Mouse (Mus musculus) neural tube, embryonic 14.5 days (tissue): ENCODE data around the gene Atp2c1. TPM values are rescaled to one million over a fixed set of nuclear protein-coding genes. Genes with fewer than 3 reads are reported as not detected.

Experiments used
- ATAC-seq: fragments of 200-750 bp; cut with Nextera tagmentation; 2 replicates; pipeline ENCODE4 v1.8.0; 2017; ENCODE audit warnings: low read depth, mild to moderate bottlenecking, moderate TSS enrichment, moderate library complexity
- H3K27ac ChIP-seq: fragments of 300-500 bp; sonication (generic); 2 replicates; pipeline ENCODE4 v1.5.1; 2014; ENCODE audit warnings: low read depth, mild to moderate bottlenecking, control low read depth, low read length, moderate library complexity, mixed read lengths
- H3K27me3 ChIP-seq: fragments of 300-500 bp; sonication (generic); 2 replicates; pipeline ENCODE4 v1.6.1; 2014; ENCODE audit warnings: low read length; ENCODE audit not compliant: control insufficient read depth, insufficient read depth
- H3K36me3 ChIP-seq: fragments of 300-500 bp; sonication (generic); 2 replicates; pipeline ENCODE4 v1.6.1; 2014; ENCODE audit warnings: low read length, mixed read lengths; ENCODE audit not compliant: control insufficient read depth, insufficient read depth
- H3K4me1 ChIP-seq: fragments of 300-500 bp; sonication (generic); 2 replicates; pipeline ENCODE4 v1.6.1; 2014; ENCODE audit warnings: low read length; ENCODE audit not compliant: control insufficient read depth, insufficient read depth
- H3K4me2 ChIP-seq: fragments of 300-500 bp; sonication (generic); 2 replicates; pipeline ENCODE4 v1.6.1; 2014; ENCODE audit warnings: mild to moderate bottlenecking, low read depth, low read length, control low read depth
- H3K4me3 ChIP-seq: fragments of 300-500 bp; sonication (generic); 2 replicates; pipeline ENCODE4 v1.5.1; 2014; ENCODE audit warnings: low read depth, low read length, control low read depth, mixed read lengths
- H3K9ac ChIP-seq: fragments of 300-500 bp; sonication (generic); replicated peaks from 2 replicates; pipeline ENCODE4 v1.6.1; 2014; ENCODE audit warnings: low read depth, mild to moderate bottlenecking, control low read depth, low read length, mixed read lengths
- H3K9me3 ChIP-seq: fragments of 300-500 bp; sonication (generic); 2 replicates; pipeline ENCODE4 v1.6.1; 2016; ENCODE audit warnings: low read length; ENCODE audit not compliant: control insufficient read depth
- WGBS: fragments of 180-500 bp; shearing (Covaris S2); extraction: QIAGEN DNeasy Blood & Tissue Kit; methylation state at CpG from one replicate; pipeline ENCODE4 v1.1.7; 2014; 5-methylcytosine and 5-hydroxymethylcytosine counted together
- polyA plus RNA-seq: library from polyadenylated mRNA; unstranded; fragments of >200 nt; fragmentation: Nextera tagmentation; extraction: Ambion mirVana; gene quantifications from 2 replicates; pipeline ENCODE4 v1.2.1, GENCODE M21; 2014

Gene Atp2c1
- polyA plus RNA-seq, 1 experiment from 2014 or later: 95.7 TPM

DNA sequence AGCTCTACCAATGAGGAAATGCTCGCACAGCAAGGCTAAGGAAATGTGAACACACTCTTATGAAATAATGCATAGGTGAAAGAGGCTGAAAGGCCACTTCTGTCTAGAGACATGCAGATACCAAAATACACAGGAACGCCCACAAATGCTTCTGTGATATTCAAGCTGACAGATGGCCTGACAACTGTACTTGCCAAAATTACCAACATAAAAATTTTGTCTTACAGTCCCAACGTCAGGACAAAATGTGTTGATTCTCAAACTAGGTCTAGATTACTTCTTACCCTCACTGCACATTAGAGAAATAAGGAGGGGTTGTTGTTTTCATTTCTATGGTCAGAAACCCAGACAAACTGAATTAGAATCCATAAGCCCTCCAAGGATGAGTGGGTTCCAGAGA lies 51.0 kb downstream of the Atp2c1 start:
- no peaks in the 10 kb centered on the region for H3K9me3 ChIP-seq
- H3K4me1 ChIP-seq: no peaks in the 10 kb centered on the region
- H3K4me2 ChIP-seq: no peak overlapping the region
- 85% methylated on average over 3 of the region's 3 CpGs for WGBS
- H3K27me3 ChIP-seq: no peaks in the 10 kb centered on the region
- H3K4me3 ChIP-seq: no peak overlapping the region
- H3K27ac ChIP-seq: no peak overlapping the region
- no peaks in the 10 kb centered on the region for H3K36me3 ChIP-seq
- no peak for ATAC-seq
- no peak overlapping the region for H3K9ac ChIP-seq

DNA sequence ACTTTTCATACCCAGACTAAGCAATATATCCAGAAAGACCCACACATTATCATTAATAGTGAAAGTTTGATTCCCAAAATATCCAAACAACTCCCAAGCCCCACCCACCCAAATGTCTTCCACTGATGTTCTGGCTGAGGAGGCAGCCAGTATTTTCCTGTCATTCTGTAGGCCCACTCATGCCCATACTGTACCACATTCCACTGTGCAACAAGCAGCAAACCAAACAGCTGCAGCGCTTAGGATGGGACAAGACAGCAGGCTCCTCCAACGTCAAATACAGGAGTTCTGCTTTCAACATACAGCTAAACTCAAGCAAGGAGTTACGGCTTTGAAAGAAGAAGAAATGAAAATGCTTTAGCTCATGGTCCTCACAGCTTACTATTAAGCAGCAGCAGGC lies 52.2 kb downstream of the Atp2c1 start:
- H3K9ac ChIP-seq: no peak overlapping the region
- ATAC-seq: no peak
- no peaks in the 10 kb centered on the region for H3K4me1 ChIP-seq
- no peak overlapping the region for H3K4me3 ChIP-seq
- no peak overlapping the region for H3K4me2 ChIP-seq
- no peaks in the 10 kb centered on the region for H3K27me3 ChIP-seq
- H3K36me3 ChIP-seq: no peaks in the 10 kb centered on the region
- 89% methylated on average over 3 of the region's 3 CpGs for WGBS
- H3K27ac ChIP-seq: no peak overlapping the region
- no peaks in the 10 kb centered on the region for H3K9me3 ChIP-seq

DNA sequence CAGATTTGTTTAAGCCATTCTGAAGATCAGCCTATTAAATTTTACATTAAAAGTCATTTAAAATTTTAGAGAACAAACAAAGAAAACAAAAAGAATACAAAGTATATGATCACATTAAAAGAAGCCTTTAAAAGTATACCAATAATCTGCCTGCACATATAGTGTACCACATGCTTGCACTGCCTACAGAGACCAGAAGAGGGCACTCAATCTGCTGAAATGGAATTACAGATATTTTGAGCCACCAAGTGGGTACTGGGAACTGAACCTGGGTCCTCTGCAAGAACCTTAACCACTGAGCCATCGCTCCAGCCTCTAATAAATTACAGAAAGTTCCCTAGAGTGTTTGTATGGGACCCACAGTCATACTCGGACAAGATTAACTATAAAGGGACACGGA lies 59.3 kb downstream of the Atp2c1 start:
- Histone ChIP-seq H3K4me3 (no peak overlapping the region), H3K4me2 (no peak overlapping the region), H3K4me1 (no peaks in the 10 kb centered on the region), H3K36me3 (peaks cover 20% of the 10 kb centered on the region; the same call in 1 of the 2 replicates), H3K27ac (no peak overlapping the region), H3K9me3 (no peaks in the 10 kb centered on the region), H3K27me3 (no peaks in the 10 kb centered on the region), H3K9ac (no peak overlapping the region)
- no peak for ATAC-seq
- 98% methylated on average over 3 of the region's 3 CpGs for WGBS

DNA sequence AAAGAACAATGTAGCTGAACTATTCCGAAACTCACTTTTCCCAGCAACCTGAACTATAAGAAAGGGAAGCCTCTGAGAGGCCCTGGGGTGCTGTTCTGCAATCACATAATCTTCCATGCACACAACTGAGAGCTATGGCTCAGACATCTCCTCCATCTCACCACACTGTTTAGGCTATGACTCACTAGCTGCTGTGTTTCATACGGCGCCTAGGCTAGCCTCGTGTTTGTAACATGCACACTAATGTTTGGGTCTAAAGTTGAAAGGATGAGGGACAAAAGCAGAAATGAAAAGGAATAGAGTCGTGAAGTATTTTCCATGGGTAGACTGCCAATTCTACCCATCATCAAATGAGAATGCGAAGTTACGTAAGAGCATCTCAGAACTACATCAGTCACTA lies 65.6 kb downstream of the Atp2c1 start:
- H3K27me3 ChIP-seq: no peaks in the 10 kb centered on the region
- no peak overlapping the region for H3K4me2 ChIP-seq
- H3K4me3 ChIP-seq: no peak overlapping the region
- H3K9me3 ChIP-seq: no peaks in the 10 kb centered on the region
- WGBS: 97% methylated on average over 7 of the region's 7 CpGs
- no peak overlapping the region for H3K9ac ChIP-seq
- H3K4me1 ChIP-seq: no peaks in the 10 kb centered on the region
- no peak for ATAC-seq
- H3K27ac ChIP-seq: no peak overlapping the region
- peaks cover 29% of the 10 kb centered on the region; the same call in 1 of the 2 replicates for H3K36me3 ChIP-seq

- no peaks in the 10 kb centered on the region for H3K27me3 ChIP-seq
- H3K4me1 ChIP-seq: no peaks in the 10 kb centered on the region
- no peak overlapping the region for H3K9ac ChIP-seq
- no peak overlapping the region for H3K4me2 ChIP-seq
- no peak overlapping the region for H3K27ac ChIP-seq
- no peaks in the 10 kb centered on the region for H3K9me3 ChIP-seq
- peaks cover 25% of the 10 kb centered on the region; the same call in 1 of the 2 replicates for H3K36me3 ChIP-seq
- no peak overlapping the region for H3K4me3 ChIP-seq
- no peak for ATAC-seq
- 90% methylated on average over 13 of the region's 13 CpGs for WGBS
Measured at GRCm38 (mm10) chr9:105459032-105459431, 68.1 kb downstream of the Atp2c1 start.

DNA sequence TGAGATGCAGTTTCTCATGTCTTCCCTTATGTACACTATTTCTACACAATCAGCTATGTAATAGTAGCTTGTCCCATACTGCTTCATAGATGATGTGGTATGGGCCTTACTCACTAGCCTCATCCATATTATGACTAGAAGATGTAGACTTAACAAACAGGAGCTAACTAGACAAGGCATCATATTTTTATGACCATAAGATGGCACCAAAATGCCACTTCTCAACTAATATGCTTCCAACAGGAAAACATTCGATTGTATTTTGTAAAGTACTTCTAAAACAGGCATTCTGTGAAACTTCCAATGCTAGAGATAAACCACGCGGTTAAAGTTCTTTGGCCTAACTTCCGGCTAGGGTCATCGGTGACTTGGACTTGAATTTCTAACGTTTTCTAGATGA lies 118.6 kb downstream of the Atp2c1 start:
- 0 out of 2 replicates have a peak, but pooled peaks cover 6% of the 10 kb centered on the region for H3K36me3 ChIP-seq

DNA sequence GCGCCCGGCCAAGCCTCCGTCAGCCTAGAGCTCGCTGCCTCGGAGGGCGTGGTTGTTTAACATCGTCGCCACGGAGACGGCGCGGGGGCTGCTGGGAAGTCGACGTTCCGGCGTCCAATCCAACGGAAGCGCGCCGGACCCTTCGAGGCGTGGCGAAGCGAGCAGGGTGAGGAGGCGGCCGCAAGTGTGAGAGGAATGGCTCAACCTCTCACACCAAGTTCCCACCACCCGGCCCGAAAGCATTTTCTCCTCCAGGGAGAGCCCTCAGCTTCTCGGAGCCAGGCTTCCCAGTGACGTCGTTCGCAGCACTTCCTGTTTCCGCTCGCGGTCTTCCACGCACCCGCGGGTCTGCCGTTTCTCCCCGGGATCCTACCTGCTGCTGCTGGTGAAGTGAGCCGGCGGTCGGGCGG lies 131.9 kb downstream of the Atp2c1 start, which contains the start of the genes Aste1 and Nek11:
Aste1 (plus strand) TSS at position 175 of the 410 bp plus-strand sequence.
Nek11 (minus strand) TSS at position 307 of the 410 bp plus-strand sequence.
- Histone ChIP-seq H3K27me3 (no peaks in the 10 kb centered on the region), H3K9me3 (no peaks in the 10 kb centered on the region), H3K36me3 (no peaks in the 10 kb centered on the region), H3K9ac (peak within 1 kb of the TSS; percentile 55), H3K4me3 (peak within 1 kb of the TSS; percentile 79), H3K4me2 (peak within 1 kb of the TSS; percentile 78), H3K27ac (peak within 1 kb of the TSS; percentile 82), H3K4me1 (peaks cover 26% of the 10 kb centered on the region)
- ATAC-seq: peak; percentile 97
- under 1% methylated on average over 43 of the region's 44 CpGs for WGBS

More for the DNA sequence above, 118.6 kb downstream of the Atp2c1 start:
- Histone ChIP-seq H3K4me2 (no peak overlapping the region), H3K4me3 (no peak overlapping the region), H3K4me1 (no peaks in the 10 kb centered on the region), H3K27me3 (no peaks in the 10 kb centered on the region), H3K27ac (no peak overlapping the region), H3K9ac (no peak overlapping the region), H3K9me3 (no peaks in the 10 kb centered on the region)
- no peak for ATAC-seq
- 96% methylated on average over 6 of the region's 6 CpGs for WGBS

DNA sequence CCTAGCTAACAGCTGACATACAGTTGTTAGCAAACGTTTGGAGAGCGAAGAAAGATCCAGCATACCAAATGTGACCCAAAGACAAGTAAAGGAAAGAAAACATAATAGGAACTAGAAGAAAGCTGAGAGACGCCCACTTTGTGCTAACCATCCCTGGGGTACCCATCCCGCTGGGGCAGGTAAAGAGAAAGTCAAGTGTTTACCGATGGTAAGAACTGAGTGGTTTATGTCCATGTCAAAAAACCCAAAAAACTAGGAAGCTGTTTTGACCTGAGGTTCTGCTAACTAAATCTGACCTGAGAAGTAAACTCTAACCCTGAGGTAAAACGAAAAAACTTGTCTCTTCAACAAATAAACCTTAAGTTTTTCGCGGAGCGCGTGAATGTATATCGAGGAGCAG lies 132.4 kb downstream of the Atp2c1 start:
- Histone ChIP-seq H3K36me3 (no peaks in the 10 kb centered on the region), H3K4me2 (peak overlapping the region; percentile 78), H3K9me3 (no peaks in the 10 kb centered on the region), H3K9ac (no peak overlapping the region), H3K4me1 (peaks cover 24% of the 10 kb centered on the region), H3K27me3 (no peaks in the 10 kb centered on the region), H3K27ac (no peak overlapping the region), H3K4me3 (peak overlapping the region; percentile 79)
- ATAC-seq: no peak
- 13% methylated on average over 11 of the region's 11 CpGs for WGBS

GRCm38 (mm10) chr9:105390616-105391015 lies 136.5 kb downstream of the Atp2c1 start:
- Histone ChIP-seq H3K9ac (no peak overlapping the region), H3K4me1 (0 out of 2 replicates have a peak, but pooled peaks cover 4% of the 10 kb centered on the region), H3K27ac (no peak overlapping the region), H3K4me2 (no peak overlapping the region), H3K27me3 (no peaks in the 10 kb centered on the region), H3K9me3 (no peaks in the 10 kb centered on the region), H3K36me3 (no peaks in the 10 kb centered on the region), H3K4me3 (no peak overlapping the region)
- 73% methylated on average over 4 of the region's 5 CpGs for WGBS
- ATAC-seq: no peak
